Mouse (Mus musculus) liver, embryonic 13.5 days (tissue): Measurements from ENCODE around the gene Ift80. TPM values are rescaled to one million over a fixed set of nuclear protein-coding genes. Genes with fewer than 3 reads are reported as not detected.

Source experiments
- ATAC-seq: fragments of 200-750 bp; cut with Nextera tagmentation; 2 replicates; pipeline ENCODE4 v1.8.0; 2017; ENCODE audit warnings: low read depth, mild to moderate bottlenecking, moderate number of reproducible peaks, moderate library complexity
- DNase-seq: peaks from one replicate; pipeline ENCODE4 v3.0.0; 2022
- H3K27ac ChIP-seq: fragments of 300-500 bp; sonication (generic); 2 replicates; pipeline ENCODE4 v1.5.1; 2015; ENCODE audit warnings: moderate library complexity, mild to moderate bottlenecking, inconsistent platforms
- H3K27me3 ChIP-seq: fragments of 300-500 bp; sonication (generic); 2 replicates; pipeline ENCODE4 v1.6.1; 2015; ENCODE audit warnings: mild to moderate bottlenecking, inconsistent platforms
- H3K36me3 ChIP-seq: fragments of 300-500 bp; sonication (generic); 2 replicates; pipeline ENCODE4 v1.6.1; 2015; ENCODE audit warnings: mild to moderate bottlenecking, inconsistent platforms
- H3K4me1 ChIP-seq: fragments of 300-500 bp; sonication (generic); replicated peaks from 2 replicates; pipeline ENCODE4 v1.6.1; 2015; ENCODE audit warnings: inconsistent platforms
- H3K4me2 ChIP-seq: fragments of 300-500 bp; sonication (generic); 2 replicates; pipeline ENCODE4 v1.6.1; 2015; ENCODE audit warnings: inconsistent platforms, mild to moderate bottlenecking, moderate library complexity
- H3K4me3 ChIP-seq: fragments of 300-500 bp; sonication (generic); replicated peaks from 2 replicates; pipeline ENCODE4 v1.5.1; 2015; ENCODE audit warnings: mild to moderate bottlenecking, inconsistent platforms
- H3K9ac ChIP-seq: fragments of 300-500 bp; sonication (generic); 2 replicates; pipeline ENCODE4 v1.6.1; 2015; ENCODE audit warnings: mild to moderate bottlenecking, inconsistent platforms
- H3K9me3 ChIP-seq: fragments of 300-500 bp; sonication (generic); replicated peaks from 2 replicates; pipeline ENCODE4 v1.6.1; 2016; ENCODE audit warnings: inconsistent platforms
- WGBS: fragments of 180-500 bp; shearing (Covaris S2); methylation state at CpG from one replicate; pipeline ENCODE4 v1.1.7; 2015; ENCODE audit not compliant: insufficient replicate concordance; 5-methylcytosine and 5-hydroxymethylcytosine counted together
- polyA plus RNA-seq: library from polyadenylated mRNA; unstranded; fragments of >200 nt; fragmentation: Nextera tagmentation; extraction: Ambion mirVana; gene quantifications from 2 replicates; pipeline ENCODE4 v1.2.1, GENCODE M21; 2015

Gene Ift80
- polyA plus RNA-seq = 5.9 and 7.1 TPM in 2 replicates

- Histone ChIP-seq H3K4me1 (peaks cover 35% of the 10 kb centered on the region), H3K4me3 (peak within 1 kb of the TSS; percentile 81), H3K36me3 (peaks cover 29% of the 10 kb centered on the region), H3K27ac (peak within 1 kb of the TSS; percentile 99), H3K9me3 (0 out of 2 replicates have a peak, but pooled peaks cover 3% of the 10 kb centered on the region), H3K27me3 (no peaks in the 10 kb centered on the region), H3K4me2 (peak within 1 kb of the TSS; percentile 88), H3K9ac (peak within 1 kb of the TSS; percentile 100)
- DNase-seq = peak; percentile 93
- whole genome bisulfite sequencing = under 1% methylated on average over 75 of the region's 76 CpGs
- peak; percentile 87 for ATAC-seq
Observed at GRCm38 (mm10) chr3:69004437-69005337, at the start of gene Ift80, which contains the start of gene Smc4. Ift80 (minus strand) TSS chr3:69004570. Smc4 (plus strand) TSS chr3:69004738.

GRCm38 (mm10) chr3:69051894-69052293 lies 47.5 kb upstream of the Ift80 start:
- no peaks in the 10 kb centered on the region for H3K9me3 ChIP-seq
- WGBS = 81% methylated on average over 11 of the region's 11 CpGs
- no peak overlapping the region for H3K9ac ChIP-seq
- no peaks in the 10 kb centered on the region for H3K27me3 ChIP-seq
- H3K4me2 ChIP-seq = no peak overlapping the region
- peaks cover 69% of the 10 kb centered on the region for H3K4me1 ChIP-seq
- H3K36me3 ChIP-seq = no peaks in the 10 kb centered on the region
- DNase-seq = no peak
- H3K4me3 ChIP-seq = no peak overlapping the region
- ATAC-seq = no peak
- H3K27ac ChIP-seq = peak overlapping the region; percentile 60

- Histone ChIP-seq H3K4me1 (peaks cover 56% of the 10 kb centered on the region), H3K9me3 (no peaks in the 10 kb centered on the region), H3K36me3 (no peaks in the 10 kb centered on the region), H3K27ac (no peak overlapping the region), H3K9ac (no peak overlapping the region), H3K27me3 (no peaks in the 10 kb centered on the region), H3K4me3 (no peak overlapping the region), H3K4me2 (no peak overlapping the region)
- ATAC-seq (no peak), DNase-seq (no peak)
- 75% methylated on average over 6 of the region's 6 CpGs for WGBS
Observed at GRCm38 (mm10) chr3:69049011-69049410, 44.6 kb upstream of the Ift80 start.

- DNase-seq = no peak
- Histone ChIP-seq H3K9me3 (no peaks in the 10 kb centered on the region), H3K27ac (peak overlapping the region; percentile 55), H3K9ac (peak overlapping the region; percentile 43; the same call in 1 of the 2 replicates), H3K36me3 (peaks cover 5% of the 10 kb centered on the region), H3K27me3 (no peaks in the 10 kb centered on the region), H3K4me2 (no peak overlapping the region), H3K4me1 (peaks cover 42% of the 10 kb centered on the region), H3K4me3 (no peak overlapping the region)
- 73% methylated on average over 4 of the region's 4 CpGs for WGBS
- no peak for ATAC-seq
Observed at GRCm38 (mm10) chr3:69047684-69048083, 43.3 kb upstream of the Ift80 start.

GRCm38 (mm10) chr3:69046509-69046908 lies 42.1 kb upstream of the Ift80 start:
- DNase-seq (peak; percentile 23), ATAC-seq (no peak)
- peak overlapping the region; percentile 98 for H3K9ac ChIP-seq
- WGBS = 16% methylated on average over 4 of the region's 4 CpGs
- H3K9me3 ChIP-seq = no peaks in the 10 kb centered on the region
- no peaks in the 10 kb centered on the region for H3K27me3 ChIP-seq
- H3K27ac ChIP-seq = peak overlapping the region; percentile 97
- H3K4me2 ChIP-seq = peak overlapping the region; percentile 77
- peaks cover 40% of the 10 kb centered on the region for H3K4me1 ChIP-seq
- peak overlapping the region; percentile 93; the same call in 1 of the 2 replicates for H3K4me3 ChIP-seq
- H3K36me3 ChIP-seq = peaks cover 11% of the 10 kb centered on the region

- WGBS = 24% methylated on average over 13 of the region's 13 CpGs
- Histone ChIP-seq H3K27me3 (no peaks in the 10 kb centered on the region), H3K36me3 (peaks cover 19% of the 10 kb centered on the region), H3K27ac (peak overlapping the region; percentile 97), H3K4me2 (peak overlapping the region; percentile 77), H3K4me3 (peak overlapping the region; percentile 93), H3K4me1 (peaks cover 44% of the 10 kb centered on the region), H3K9me3 (no peaks in the 10 kb centered on the region), H3K9ac (peak overlapping the region; percentile 98)
- DNase-seq (peak; percentile 18), ATAC-seq (no peak)
Observed at GRCm38 (mm10) chr3:69045750-69046149, 41.4 kb upstream of the Ift80 start.

GRCm38 (mm10) chr3:69045400-69045703 lies 41.0 kb upstream of the Ift80 start:
- DNase-seq (no peak), ATAC-seq (peak; percentile 2; the same call in 1 of the 2 replicates)
- H3K9me3 ChIP-seq = no peaks in the 10 kb centered on the region
- H3K4me1 ChIP-seq = peaks cover 48% of the 10 kb centered on the region
- H3K36me3 ChIP-seq = peaks cover 23% of the 10 kb centered on the region
- peak overlapping the region; percentile 93 for H3K4me3 ChIP-seq
- H3K4me2 ChIP-seq = peak overlapping the region; percentile 77
- peak overlapping the region; percentile 98 for H3K9ac ChIP-seq
- H3K27me3 ChIP-seq = no peaks in the 10 kb centered on the region
- H3K27ac ChIP-seq = peak overlapping the region; percentile 97
- WGBS = 5% methylated on average over 9 of the region's 9 CpGs

- H3K27me3 ChIP-seq = no peaks in the 10 kb centered on the region
- H3K9me3 ChIP-seq = no peaks in the 10 kb centered on the region
- under 1% methylated on average over 79 of the region's 80 CpGs for WGBS
- peak within 1 kb of the TSS; percentile 98 for H3K9ac ChIP-seq
- H3K27ac ChIP-seq = peak within 1 kb of the TSS; percentile 97
- H3K4me2 ChIP-seq = peak within 1 kb of the TSS; percentile 77
- DNase-seq (peak; percentile 91), ATAC-seq (peak; percentile 91)
- H3K36me3 ChIP-seq = peaks cover 27% of the 10 kb centered on the region
- peak within 1 kb of the TSS; percentile 93 for H3K4me3 ChIP-seq
- H3K4me1 ChIP-seq = peaks cover 48% of the 10 kb centered on the region
Observed at GRCm38 (mm10) chr3:69044645-69045399, 40.5 kb upstream of the Ift80 start, which contains the start of gene Trim59. Trim59 (minus strand) TSS chr3:69044755.

GRCm38 (mm10) chr3:69044167-69044591 lies 39.8 kb upstream of the Ift80 start:
- H3K9ac ChIP-seq = peak overlapping the region; percentile 98
- H3K27me3 ChIP-seq = no peaks in the 10 kb centered on the region
- H3K4me3 ChIP-seq = peak overlapping the region; percentile 93
- DNase-seq (no peak), ATAC-seq (peak; percentile 61)
- peak overlapping the region; percentile 97 for H3K27ac ChIP-seq
- peaks cover 50% of the 10 kb centered on the region for H3K4me1 ChIP-seq
- H3K4me2 ChIP-seq = peak overlapping the region; percentile 77
- WGBS = under 1% methylated on average over 41 of the region's 42 CpGs
- peaks cover 33% of the 10 kb centered on the region for H3K36me3 ChIP-seq
- H3K9me3 ChIP-seq = no peaks in the 10 kb centered on the region

GRCm38 (mm10) chr3:69041298-69041697 lies 36.9 kb upstream of the Ift80 start:
- peak overlapping the region; percentile 71 for H3K4me2 ChIP-seq
- no peaks in the 10 kb centered on the region for H3K27me3 ChIP-seq
- peak overlapping the region; percentile 48 for H3K27ac ChIP-seq
- peaks cover 39% of the 10 kb centered on the region for H3K4me1 ChIP-seq
- H3K9me3 ChIP-seq = no peaks in the 10 kb centered on the region
- peaks cover 55% of the 10 kb centered on the region for H3K36me3 ChIP-seq
- peak overlapping the region; percentile 60 for H3K4me3 ChIP-seq
- 48% methylated on average over 5 of the region's 5 CpGs for WGBS
- ATAC-seq (no peak), DNase-seq (no peak)
- H3K9ac ChIP-seq = peak overlapping the region; percentile 66

GRCm38 (mm10) chr3:69040105-69040504 lies 35.7 kb upstream of the Ift80 start:
- H3K27ac ChIP-seq = peak overlapping the region; percentile 74
- peak overlapping the region; percentile 71 for H3K4me2 ChIP-seq
- peaks cover 31% of the 10 kb centered on the region for H3K4me1 ChIP-seq
- H3K36me3 ChIP-seq = peaks cover 65% of the 10 kb centered on the region
- H3K4me3 ChIP-seq = peak overlapping the region; percentile 60
- no peak for DNase-seq
- peak overlapping the region; percentile 66 for H3K9ac ChIP-seq
- no peak for ATAC-seq
- WGBS = 81% methylated on average over 2 of the region's 2 CpGs
- no peaks in the 10 kb centered on the region for H3K27me3 ChIP-seq
- H3K9me3 ChIP-seq = no peaks in the 10 kb centered on the region
